Mouse (Mus musculus): Measurements from ENCODE around the gene Clec4a4.
"Not testable (repeated sequence)": the region's sequence is repeated elsewhere in the genome, so short reads cannot be mapped to it uniquely, and the experiment has no call there.

The Clec4a4 gene

GRCm38 (mm10) chr6:122989876-122990437 lies at the start of gene Clec4a4:
Clec4a4 (plus strand) TSS chr6:122990367.
- no peak for DNase-seq (ENCODE audit: low read depth in 2 of 2, low spot score in 2 of 2)

GRCm38 (mm10) chr6:122946760-122947159 lies 43.4 kb upstream of the Clec4a4 start:
- DNase-seq (ENCODE audit: low read depth in 2 of 2, low spot score in 2 of 2): no peak

GRCm38 (mm10) chr6:122952401-122952800 lies 37.8 kb upstream of the Clec4a4 start, which contains the start of gene Clec4a3:
Clec4a3 (plus strand) TSS chr6:122952515.
- DNase-seq (ENCODE audit: low read depth in 2 of 2, low spot score in 2 of 2): no peak

- no peak for DNase-seq (ENCODE audit: low read depth in 2 of 2, low spot score in 2 of 2)
Measured at GRCm38 (mm10) chr6:122964562-122964961, 25.6 kb upstream of the Clec4a4 start.

GRCm38 (mm10) chr6:122969048-122969447 lies 21.1 kb upstream of the Clec4a4 start:
- DNase-seq (ENCODE audit: low read depth in 2 of 2, low spot score in 2 of 2): no peak

GRCm38 (mm10) chr6:123004696-123005095 lies 14.5 kb downstream of the Clec4a4 start:
- not testable (repeated sequence) for DNase-seq (ENCODE audit: low read depth in 2 of 2, low spot score in 2 of 2)

GRCm38 (mm10) chr6:123005591-123005990 lies 15.4 kb downstream of the Clec4a4 start:
- no peak for DNase-seq (ENCODE audit: low read depth in 2 of 2, low spot score in 2 of 2)

GRCm38 (mm10) chr6:123049742-123050372 lies 59.7 kb downstream of the Clec4a4 start, which contains the start of gene Clec4b1:
Clec4b1 (plus strand) TSS chr6:123049962.
- no peak for DNase-seq (ENCODE audit: low read depth in 2 of 2, low spot score in 2 of 2)

Measured in CD8-positive naive resting alpha-beta T cell, adult 2 months (primary cell).